In the genomic region with DNA sequence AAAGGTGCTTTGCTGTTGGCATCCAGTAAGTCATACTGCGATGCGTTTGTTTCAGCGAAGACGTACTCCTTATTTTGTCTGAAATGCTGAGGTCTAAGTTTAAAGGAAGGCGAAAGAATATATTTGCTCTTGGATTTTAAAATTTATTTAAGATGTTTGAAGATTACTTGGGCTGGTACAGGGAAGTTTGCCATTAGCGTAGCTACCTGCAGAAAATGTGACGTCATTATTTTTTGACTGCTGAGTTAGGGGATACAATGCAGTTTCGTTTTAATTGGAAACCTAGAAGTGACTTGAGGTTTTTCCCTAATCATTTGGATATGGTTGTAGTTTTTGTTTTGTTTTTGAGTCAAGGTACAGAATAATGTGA, we compare ENCODE assay signal across 7 mouse cellular contexts. TPM values are rescaled to one million over a fixed set of nuclear protein-coding genes. Genes with fewer than 3 reads are reported as not detected.
DNase-seq lines count a peak whose midpoint lies in the region; ATAC-seq and TF ChIP-seq lines count a peak whose summit lies in the region.

No protein-coding gene starts in this region.

- no peak for TF ChIP-seq CTCF in embryonic fibroblast, embryonic 13.5 days (IDR thresholded peaks at IDR 0.05; ENCODE audit: borderline replicate concordance, insufficient read depth, low read length)

- peak overlapping the region; percentile 68 for H3K4me2 ChIP-seq in limb, embryonic 12.5 days
- peak overlapping the region; percentile 63 for H3K4me2 ChIP-seq in stomach, embryonic 15.5 days

- peaks cover 66% of the 10 kb centered on the region for H3K4me1 ChIP-seq in megakaryocyte, embryonic 14.5 days
- peaks cover 5% of the 10 kb centered on the region for H3K4me1 ChIP-seq in embryonic fibroblast, embryonic 13.5 days (ENCODE audit: control insufficient read depth, insufficient read depth, low read length)
- peaks cover 8% of the 10 kb centered on the region for H3K4me1 ChIP-seq in limb, embryonic 12.5 days (replicated peaks)
- peaks cover 8% of the 10 kb centered on the region for H3K4me1 ChIP-seq in stomach, embryonic 15.5 days

- peaks cover 41% of the 10 kb centered on the region for H3K36me3 ChIP-seq in megakaryocyte, embryonic 14.5 days (replicated peaks; ENCODE audit: low read length)
- peaks cover 29% of the 10 kb centered on the region for H3K36me3 ChIP-seq in limb, embryonic 12.5 days
- 0 out of 2 replicates have a peak, but pooled peaks cover 12% of the 10 kb centered on the region for H3K36me3 ChIP-seq in stomach, embryonic 15.5 days

- no peaks in the 10 kb centered on the region for H3K9me3 ChIP-seq in megakaryocyte, embryonic 14.5 days
- H3K9me3 ChIP-seq in limb, embryonic 12.5 days = no peaks in the 10 kb centered on the region
- no peaks in the 10 kb centered on the region for H3K9me3 ChIP-seq in stomach, embryonic 15.5 days

- H3K27ac ChIP-seq in embryonic fibroblast, embryonic 13.5 days (ENCODE audit: insufficient read depth, low read length) = no peak overlapping the region
- H3K27ac ChIP-seq in limb, embryonic 12.5 days = no peak overlapping the region
- 0 out of 2 replicates have a peak overlapping the region, but pooled peaks have one; percentile 93 for H3K27ac ChIP-seq in stomach, embryonic 15.5 days

- TF ChIP-seq POLR2A in embryonic fibroblast, embryonic 13.5 days (IDR thresholded peaks at IDR 0.05; ENCODE audit: low read depth, low read length) = no peak

- peak overlapping the region; percentile 87 for H3K9ac ChIP-seq in limb, embryonic 12.5 days (replicated peaks)
- peak overlapping the region; percentile 98 for H3K9ac ChIP-seq in stomach, embryonic 15.5 days

- no peak for DNase-seq in adrenal gland, adult 8-10 months
- no peak for DNase-seq in c-Kit-positive CD71-positive TER-119-positive erythroid progenitor cells, embryonic 14.5 days (ENCODE audit: low spot score)

- no peak for ATAC-seq in megakaryocyte, adult 5-6 weeks (ENCODE audit: poor library complexity, severe bottlenecking)
- no peak for ATAC-seq in limb, embryonic 12.5 days (ENCODE audit: insufficient number of reproducible peaks, insufficient read depth, low FRiP score, low TSS enrichment, low read depth)
- no peak for ATAC-seq in stomach, embryonic 15.5 days (ENCODE audit: insufficient read depth, low FRiP score, low read depth)

- H3K27me3 ChIP-seq in megakaryocyte, embryonic 14.5 days (replicated peaks) = no peaks in the 10 kb centered on the region
- no peaks in the 10 kb centered on the region for H3K27me3 ChIP-seq in limb, embryonic 12.5 days
- H3K27me3 ChIP-seq in stomach, embryonic 15.5 days (replicated peaks) = no peaks in the 10 kb centered on the region

- peak overlapping the region; percentile 99 for H3K4me3 ChIP-seq in megakaryocyte, embryonic 14.5 days (replicated peaks)
- peak overlapping the region; percentile 95 for H3K4me3 ChIP-seq in embryonic fibroblast, embryonic 13.5 days (ENCODE audit: insufficient read depth, low read length)
- peak overlapping the region; percentile 93 for H3K4me3 ChIP-seq in limb, embryonic 12.5 days (replicated peaks)
- H3K4me3 ChIP-seq in stomach, embryonic 15.5 days (replicated peaks) = peak overlapping the region; percentile 84

- 15% methylated on average over 8 of the region's 8 CpGs for WGBS in limb, embryonic 12.5 days
- 8% methylated on average over 8 of the region's 8 CpGs for WGBS in stomach, embryonic 15.5 days

RNA-seq across cellular contexts. Expression of a gene that starts 0.9 kb away (rescaled TPM):
- 15.0 and 106 TPM in 2 replicates for polyA plus RNA-seq in megakaryocyte, embryonic 14.5 days (2012; ENCODE audit: insufficient read depth, low replicate concordance)
- 231 and 236 TPM in 2 replicates for total RNA-seq in megakaryocyte, adult 5-6 weeks (2015)
- 172 and 182 TPM in 2 replicates for total RNA-seq in megakaryocyte, adult 5-6 weeks (2017)
- polyA plus RNA-seq in embryonic fibroblast, embryonic 13.5 days (2011; ENCODE audit: insufficient read length, low read depth, missing spikeins) = 426 and 477 TPM in 2 replicates
- polyA plus RNA-seq in limb, embryonic 12.5 days (2016; fragmentation: Nextera tagmentation; extraction: Ambion mirVana) = 181 and 208 TPM in 2 replicates
- 249 and 252 TPM in 2 replicates for polyA plus RNA-seq in stomach, embryonic 15.5 days (2015; fragmentation: Nextera tagmentation; extraction: Ambion mirVana)
- 100 to 1,000 TPM; 234 to 288 (median 240) TPM for total RNA-seq in adrenal gland, adult 8-10 months (2022)

RNA-seq across cellular contexts. Expression of a gene that starts 37.0 kb away (rescaled TPM):
- 14.1 and 27.6 TPM in 2 replicates for polyA plus RNA-seq in megakaryocyte, embryonic 14.5 days (2012; ENCODE audit: insufficient read depth, low replicate concordance)
- 56.7 and 59.1 TPM in 2 replicates for total RNA-seq in megakaryocyte, adult 5-6 weeks (2015)
- total RNA-seq in megakaryocyte, adult 5-6 weeks (2017) = 79.8 and 80.9 TPM in 2 replicates
- 55.5 and 59.2 TPM in 2 replicates for polyA plus RNA-seq in embryonic fibroblast, embryonic 13.5 days (2011; ENCODE audit: insufficient read length, low read depth, missing spikeins)
- polyA plus RNA-seq in limb, embryonic 12.5 days (2016; fragmentation: Nextera tagmentation; extraction: Ambion mirVana) = 21.2 and 23.3 TPM in 2 replicates
- polyA plus RNA-seq in stomach, embryonic 15.5 days (2015; fragmentation: Nextera tagmentation; extraction: Ambion mirVana) = 33.4 TPM in 2 replicates
- total RNA-seq in adrenal gland, adult 8-10 months (2022) = 10 to 100 TPM; 39.3 to 67.3 (median 51.1) TPM

RNA-seq across cellular contexts. Expression of a gene that starts 47.4 kb away (rescaled TPM):
- polyA plus RNA-seq in megakaryocyte, embryonic 14.5 days (2012; ENCODE audit: insufficient read depth, low replicate concordance) = 0.75 TPM in 1 of 2 replicates, not detected in the other
- 0.11 TPM in 1 of 2 replicates, not detected in the other for total RNA-seq in megakaryocyte, adult 5-6 weeks (2015)
- total RNA-seq in megakaryocyte, adult 5-6 weeks (2017) = 1.8 TPM in 1 of 2 replicates, not detected in the other
- 18.0 and 25.0 TPM in 2 replicates for polyA plus RNA-seq in embryonic fibroblast, embryonic 13.5 days (2011; ENCODE audit: insufficient read length, low read depth, missing spikeins)
- polyA plus RNA-seq in limb, embryonic 12.5 days (2016; fragmentation: Nextera tagmentation; extraction: Ambion mirVana) = 7.8 and 9.4 TPM in 2 replicates
- polyA plus RNA-seq in stomach, embryonic 15.5 days (2015; fragmentation: Nextera tagmentation; extraction: Ambion mirVana) = 86.6 and 96.5 TPM in 2 replicates
- total RNA-seq in adrenal gland, adult 8-10 months (2022) = 10 to 100 TPM; 25.6 to 40.4 (median 38.7) TPM
